Mouse (Mus musculus) kidney, adult 2 months (tissue): ENCODE data around the gene Brpf3.

ENCODE experiments used
- CTCF ChIP-seq: fragments of 200-500 bp; conservative IDR thresholded peaks from 2 replicates; pipeline ENCODE4 v1.5.1; 2011; ENCODE audit warnings: low read depth, mild to moderate bottlenecking, control low read depth, low read length, moderate library complexity, mixed read lengths; ENCODE audit not compliant: insufficient read depth, insufficient read length
- POLR2A ChIP-seq: fragments of 200-500 bp; IDR thresholded peaks from one replicate; pipeline ENCODE4 v1.6.1; 2011; ENCODE audit warnings: low read depth, low read length, control low read depth

GRCm38 (mm10) chr17:28829120-28829519 is 28.2 kb downstream of the Brpf3 start:
- TF ChIP-seq POLR2A (no peak), CTCF (no peak)
